Mouse (Mus musculus): ENCODE measurements around the gene Ppia.
"Not testable (repeated sequence)": the region's sequence is repeated elsewhere in the genome, so short reads cannot be mapped to it uniquely, and the experiment has no call there.

Ppia gene

DNA sequence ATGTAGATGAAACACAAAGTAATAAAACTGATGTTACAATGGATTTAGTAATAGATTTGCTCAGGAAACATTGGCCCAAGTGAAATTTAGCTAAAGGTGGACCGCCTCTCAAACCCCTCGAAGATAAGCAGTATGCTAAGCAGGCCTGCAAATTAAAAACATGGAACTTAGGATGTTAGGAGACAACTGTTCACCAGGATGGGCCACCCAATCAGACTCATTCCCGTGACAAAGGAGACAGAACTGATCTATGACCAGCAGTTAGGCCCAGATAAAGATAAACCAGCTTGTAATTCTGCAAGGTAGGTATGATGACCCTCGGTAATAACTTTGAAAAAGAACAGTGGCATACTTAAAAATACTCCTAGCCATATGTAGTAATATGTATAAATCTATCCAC, 27.9 kb downstream of the Ppia start:
- DNase-seq = no peak

DNA sequence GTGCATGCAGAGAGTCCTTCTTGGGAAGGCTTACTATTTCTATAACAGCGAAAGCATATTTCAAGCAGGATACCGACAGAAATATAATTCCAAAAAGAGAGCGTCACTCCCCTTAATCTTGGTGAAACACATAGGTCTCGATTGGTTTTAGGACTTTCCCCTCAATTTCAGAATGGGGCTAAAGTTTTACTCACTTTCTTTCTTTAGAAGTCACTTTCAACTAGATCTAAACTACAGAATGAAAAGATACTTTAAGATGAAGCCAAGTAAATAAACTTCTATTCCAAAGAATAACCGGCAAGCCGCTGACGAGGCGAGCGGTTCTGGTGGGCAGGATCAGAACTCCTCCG, 28.5 kb downstream of the Ppia start:
- no peak for DNase-seq

DNA sequence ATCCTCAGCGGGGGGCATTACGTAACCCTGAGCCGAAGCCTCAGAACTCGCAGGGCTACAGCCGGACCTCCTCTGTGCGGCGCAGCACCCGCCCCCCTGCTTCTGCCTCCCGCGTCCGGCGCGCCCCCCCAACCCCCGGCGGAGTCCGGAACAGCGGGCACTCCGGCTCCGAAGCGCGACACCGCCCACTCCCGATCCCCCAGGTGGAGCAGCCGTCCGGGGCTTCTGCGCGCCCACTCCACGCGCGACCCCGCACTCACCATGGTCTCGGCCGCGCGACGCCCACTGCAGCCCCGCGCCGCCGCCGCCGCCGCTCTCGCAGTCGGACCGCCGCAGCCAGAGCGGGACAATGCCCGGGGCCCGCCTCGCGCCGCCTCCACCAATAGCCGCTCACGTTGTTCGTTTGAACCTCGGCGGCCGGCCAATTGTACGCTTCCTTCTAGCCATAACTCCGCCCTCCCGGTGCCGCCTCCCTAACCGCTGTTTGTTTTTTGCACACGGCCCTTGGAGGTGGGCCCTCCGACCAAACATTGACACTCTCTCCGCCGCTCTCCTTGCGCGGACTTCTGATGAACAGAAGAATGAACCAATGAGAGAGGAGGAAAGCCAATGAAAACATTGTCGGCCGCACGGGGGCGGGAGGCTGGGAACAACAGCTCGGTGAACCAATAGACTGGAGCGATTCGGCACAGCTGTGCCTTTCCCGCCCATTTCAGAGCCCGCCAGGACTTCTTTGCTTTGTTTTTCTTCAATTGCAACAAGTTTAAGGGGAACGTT, 29.0 kb downstream of the Ppia start, which contains the start of gene H2afv:
H2afv (minus strand) TSS at position 367 of the 777 bp plus-strand sequence.
- DNase-seq = peak; percentile 99

DNA sequence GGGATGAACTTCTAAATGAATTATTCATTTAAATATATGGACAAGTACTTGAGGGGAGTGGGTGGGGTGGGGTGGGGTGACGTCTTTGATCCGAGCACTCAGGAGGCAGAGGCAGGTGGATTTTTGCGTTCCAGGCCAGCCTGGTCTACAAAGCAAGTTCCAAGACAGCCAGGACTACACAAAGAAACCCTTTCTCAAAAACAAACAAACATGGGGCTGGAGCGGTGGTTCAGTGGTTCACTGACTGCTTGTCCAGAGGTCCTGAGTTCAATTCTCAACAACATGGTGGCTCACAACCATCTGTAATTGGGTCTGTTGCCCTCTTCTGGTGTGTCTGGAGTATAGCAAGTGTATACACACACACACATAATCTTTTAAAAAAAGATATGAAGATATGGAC, 30.2 kb downstream of the Ppia start:
- DNase-seq = no peak

DNA sequence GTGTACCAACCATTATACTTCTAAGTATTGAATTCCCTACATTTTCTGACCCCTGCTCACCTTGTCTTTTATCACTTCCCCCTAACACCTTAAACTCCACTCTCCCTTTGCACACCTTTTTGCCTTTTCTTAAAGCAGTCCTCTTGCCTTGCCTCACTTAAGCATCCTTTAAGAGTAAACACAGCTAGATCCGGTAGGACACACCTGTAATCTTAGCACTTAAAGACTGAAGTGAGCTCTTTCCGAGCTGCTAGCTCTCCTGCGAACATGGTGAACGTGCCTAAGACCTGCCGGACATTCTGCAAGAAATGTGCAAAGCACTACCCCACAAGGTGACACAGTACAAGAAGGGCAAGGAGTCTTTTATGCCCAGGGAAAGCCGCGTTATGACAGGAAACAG, 30.7 kb downstream of the Ppia start:
- no peak for DNase-seq

DNA sequence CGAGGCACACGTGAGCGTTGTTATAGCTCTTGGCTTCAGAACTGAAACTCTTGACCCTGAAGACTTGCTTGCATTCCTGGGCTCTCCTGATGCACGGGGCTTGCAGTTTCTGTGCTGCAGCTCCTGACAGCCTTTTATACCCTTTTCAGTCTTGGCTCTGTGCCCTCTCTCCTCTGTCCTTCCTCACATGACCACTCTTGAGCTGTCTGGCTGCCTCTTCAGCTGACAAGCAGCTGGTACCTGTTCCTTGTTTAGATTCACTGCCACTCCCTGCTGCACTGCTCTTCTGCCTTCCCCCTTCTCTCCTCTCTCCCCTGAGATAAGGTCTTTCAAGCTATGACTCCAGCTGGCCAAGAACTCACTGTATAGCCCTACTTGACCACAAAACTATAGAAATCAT, 32.2 kb downstream of the Ppia start:
- no peak for DNase-seq

DNA sequence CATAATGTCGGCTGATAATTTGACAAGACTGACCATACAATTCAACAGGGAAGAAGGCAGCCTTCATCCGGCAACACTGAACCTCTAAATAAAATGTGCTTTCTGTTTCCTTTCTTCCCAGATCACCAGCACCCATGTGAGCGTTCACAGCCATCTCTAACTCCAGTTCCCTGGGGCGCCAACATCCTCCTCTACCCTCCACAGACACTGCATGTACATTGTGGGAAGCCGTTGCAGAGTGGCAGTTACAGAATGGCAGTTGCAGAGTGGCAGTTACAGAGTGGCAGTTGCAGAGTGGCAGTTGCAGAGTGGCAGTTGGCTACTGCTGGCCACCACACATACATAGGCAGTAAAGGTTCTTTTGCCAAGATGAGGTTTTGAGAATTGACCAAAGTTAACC, 32.9 kb downstream of the Ppia start:
- not testable (repeated sequence) for DNase-seq

DNA sequence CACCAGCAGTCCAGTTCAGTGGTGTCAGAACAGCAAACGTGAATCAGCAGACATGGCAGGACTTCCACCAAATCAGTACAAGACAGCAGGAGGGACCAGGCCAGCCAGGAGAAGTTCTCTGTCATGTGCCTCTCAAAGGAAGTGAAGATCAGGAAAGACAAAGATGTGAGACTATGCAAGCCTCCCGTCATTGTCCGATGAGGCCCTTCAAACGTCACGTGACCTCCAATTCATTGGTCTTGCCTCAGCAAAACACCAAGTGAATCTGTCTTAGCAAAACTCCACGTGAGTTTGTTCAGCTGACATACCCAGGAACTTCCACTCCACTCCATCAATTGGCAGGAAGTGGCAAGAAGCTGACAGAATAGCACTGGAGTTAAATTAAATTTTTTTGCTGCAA, 40.8 kb downstream of the Ppia start:
- DNase-seq = no peak

DNA sequence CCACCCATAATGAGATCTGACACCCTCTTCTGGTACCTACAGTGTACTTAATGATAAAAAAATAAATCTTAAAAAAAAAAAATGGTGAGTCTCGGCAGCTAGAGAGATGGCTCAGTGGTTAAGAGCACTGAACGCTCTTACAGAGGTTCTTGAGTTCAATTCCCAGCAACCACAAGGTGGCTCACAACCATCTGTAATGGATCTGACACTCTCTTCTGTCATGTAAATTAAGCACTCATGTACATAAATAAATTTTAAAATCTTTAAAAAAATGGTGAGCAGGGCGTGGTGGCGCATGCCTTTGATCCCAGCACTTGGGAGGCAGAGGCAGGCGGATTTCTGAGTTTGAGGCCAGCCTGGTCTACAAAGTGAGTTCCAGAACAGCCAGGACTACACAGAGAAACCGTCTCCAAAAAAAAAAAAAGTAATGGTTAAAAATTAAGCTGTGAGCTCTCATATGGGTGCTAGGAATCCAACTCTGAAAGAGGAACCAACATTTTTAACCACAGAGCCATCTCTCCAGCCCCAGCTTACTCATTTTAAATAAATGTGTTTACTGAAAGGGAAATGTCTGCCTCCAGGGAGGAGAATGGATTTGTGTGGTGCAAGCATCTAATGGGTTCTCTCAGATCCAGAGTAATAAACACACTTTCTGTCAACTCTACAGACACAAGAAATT, 48.1 kb downstream of the Ppia start:
- no peak for DNase-seq

DNA sequence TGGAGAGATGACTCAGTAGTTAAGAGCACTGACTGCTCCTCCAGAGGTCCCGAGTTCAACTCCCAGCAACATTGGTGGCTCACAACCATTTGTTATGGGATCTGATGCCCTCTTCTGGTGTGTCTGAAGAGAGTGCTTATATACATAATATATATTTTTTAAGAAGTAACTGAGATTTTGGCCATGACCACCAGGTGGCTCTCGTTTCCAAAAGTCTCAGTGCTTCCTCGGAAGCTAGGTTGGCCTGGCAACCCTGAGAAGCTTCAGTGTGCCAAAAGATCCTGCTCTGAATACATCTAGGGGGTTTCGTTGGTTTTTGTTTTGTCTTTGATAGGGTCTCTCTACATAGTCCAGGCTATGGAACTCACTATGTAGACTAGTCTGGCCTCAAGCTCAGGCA, 49.9 kb downstream of the Ppia start:
- DNase-seq = peak; percentile 57

DNA sequence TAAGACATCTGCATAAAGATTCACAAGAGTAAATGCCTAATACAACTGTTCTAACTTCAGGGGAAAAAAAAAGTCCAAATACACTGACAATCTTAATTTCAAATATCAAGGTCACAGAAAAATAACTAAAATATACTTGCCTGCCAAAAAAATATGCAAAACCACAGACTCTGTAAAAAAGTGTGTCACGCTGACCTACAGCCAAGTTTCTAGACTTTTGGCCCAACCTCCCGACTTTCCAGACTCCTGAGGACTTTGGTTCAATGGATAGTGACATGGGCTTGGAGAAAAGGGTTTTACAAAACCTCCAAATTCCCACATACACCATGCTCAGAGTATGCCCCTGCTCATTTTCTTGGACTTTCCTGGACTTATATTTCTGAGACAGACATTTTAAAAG, 53.3 kb downstream of the Ppia start:
- DNase-seq = no peak
